Mouse (Mus musculus) stomach, embryonic 16.5 days (tissue): ENCODE data around the gene Zfhx3. TPM values are rescaled to one million over a fixed set of nuclear protein-coding genes. Genes with fewer than 3 reads are reported as not detected.

ENCODE experiments used
- ATAC-seq: fragments of 200-750 bp; cut with Nextera tagmentation; 2 replicates; pipeline ENCODE4 v1.8.0; 2017; ENCODE audit warnings: moderate number of reproducible peaks, moderate TSS enrichment; ENCODE audit not compliant: insufficient read depth, low FRiP score
- H3K27ac ChIP-seq: fragments of 300-500 bp; sonication (generic); 2 replicates; pipeline ENCODE4 v1.5.1; 2014; ENCODE audit warnings: low read length
- H3K27me3 ChIP-seq: fragments of 300-500 bp; sonication (generic); 2 replicates; pipeline ENCODE4 v1.6.1; 2014; ENCODE audit warnings: low read length, control low read depth, mixed read lengths; ENCODE audit not compliant: control insufficient read depth, insufficient read depth
- H3K36me3 ChIP-seq: fragments of 300-500 bp; sonication (generic); 2 replicates; pipeline ENCODE4 v1.6.1; 2014; ENCODE audit warnings: low read length; ENCODE audit not compliant: control insufficient read depth, insufficient read depth
- H3K4me1 ChIP-seq: fragments of 300-500 bp; sonication (generic); 2 replicates; pipeline ENCODE4 v1.6.1; 2014; ENCODE audit warnings: low read length, control low read depth, mixed read lengths; ENCODE audit not compliant: control insufficient read depth, insufficient read depth
- H3K4me2 ChIP-seq: fragments of 300-500 bp; sonication (generic); 2 replicates; pipeline ENCODE4 v1.6.1; 2014; ENCODE audit warnings: low read depth, low read length, mixed read lengths
- H3K4me3 ChIP-seq: fragments of 300-500 bp; sonication (generic); replicated peaks from 2 replicates; pipeline ENCODE4 v1.5.1; 2014; ENCODE audit warnings: mild to moderate bottlenecking, low read length
- H3K9ac ChIP-seq: fragments of 300-500 bp; sonication (generic); 2 replicates; pipeline ENCODE4 v1.6.1; 2014; ENCODE audit warnings: low read length
- H3K9me3 ChIP-seq: fragments of 300-500 bp; sonication (generic); replicated peaks from 2 replicates; pipeline ENCODE4 v1.6.1; 2016; ENCODE audit warnings: low read length, control low read depth; ENCODE audit not compliant: control insufficient read depth
- WGBS: fragments of 180-500 bp; shearing (Covaris S2); extraction: QIAGEN DNeasy Blood & Tissue Kit; methylation state at CpG from one replicate; pipeline ENCODE4 v1.1.7; 2014; 5-methylcytosine and 5-hydroxymethylcytosine counted together
- polyA plus RNA-seq: library from polyadenylated mRNA; unstranded; fragments of >200 nt; fragmentation: Nextera tagmentation; extraction: Ambion mirVana; gene quantifications from 2 replicates; pipeline ENCODE4 v1.2.1, GENCODE M21; 2015

The Zfhx3 gene
- polyA plus RNA-seq, 1 experiment from 2014 or later: 10.9 TPM

DNA sequence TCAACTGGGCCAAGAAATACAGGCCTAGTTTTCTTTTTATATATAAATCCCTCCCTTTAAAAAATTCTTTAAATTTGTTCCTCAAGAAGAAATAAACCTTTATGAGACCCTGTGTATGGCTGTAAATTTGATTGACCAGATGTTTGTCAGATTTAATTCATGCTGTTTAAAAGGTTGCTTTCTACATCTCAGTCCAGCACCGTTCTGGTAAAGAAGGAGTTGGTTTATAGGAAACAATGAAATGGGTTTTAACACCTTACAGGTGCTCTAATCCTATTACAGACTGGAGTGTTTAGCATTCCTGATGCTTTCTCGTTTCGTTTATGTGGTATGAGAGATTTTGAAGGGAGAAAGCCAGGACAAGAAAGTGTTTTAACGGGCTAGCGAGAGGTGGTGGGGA, 147.2 kb downstream of the Zfhx3 start:
- H3K4me3 ChIP-seq: no peak overlapping the region
- no peaks in the 10 kb centered on the region for H3K9me3 ChIP-seq
- H3K27me3 ChIP-seq: no peaks in the 10 kb centered on the region
- H3K4me2 ChIP-seq: no peak overlapping the region
- no peaks in the 10 kb centered on the region for H3K36me3 ChIP-seq
- no peak overlapping the region for H3K9ac ChIP-seq
- ATAC-seq: no peak
- H3K27ac ChIP-seq: no peak overlapping the region
- WGBS: 71% methylated on average over 5 of the region's 5 CpGs
- H3K4me1 ChIP-seq: no peaks in the 10 kb centered on the region

DNA sequence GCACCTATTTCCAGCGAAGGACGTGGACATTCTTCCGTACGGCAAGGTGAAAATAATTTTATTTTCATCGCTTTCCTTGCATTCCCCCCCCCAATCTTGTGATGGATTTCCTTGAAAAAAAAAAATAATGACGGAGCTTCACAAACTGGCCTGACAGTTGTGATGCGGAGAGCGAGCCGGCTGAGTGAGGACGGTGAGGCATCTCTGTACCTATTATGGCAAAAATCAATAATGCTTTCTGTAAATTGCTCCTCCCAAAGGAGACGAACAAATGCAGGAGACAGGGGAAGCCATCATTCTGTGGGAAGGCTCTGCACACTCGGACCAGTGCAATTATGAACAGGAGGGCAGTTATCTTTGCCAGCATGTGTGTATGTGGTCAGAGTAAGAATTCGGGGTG, 156.2 kb downstream of the Zfhx3 start:
- Histone ChIP-seq H3K4me2 (no peak overlapping the region), H3K36me3 (no peaks in the 10 kb centered on the region), H3K9ac (no peak overlapping the region), H3K4me1 (0 out of 2 replicates have a peak, but pooled peaks cover 2% of the 10 kb centered on the region), H3K27ac (no peak overlapping the region), H3K4me3 (no peak overlapping the region), H3K27me3 (no peaks in the 10 kb centered on the region), H3K9me3 (no peaks in the 10 kb centered on the region)
- 82% methylated on average over 13 of the region's 13 CpGs for WGBS
- ATAC-seq: no peak

DNA sequence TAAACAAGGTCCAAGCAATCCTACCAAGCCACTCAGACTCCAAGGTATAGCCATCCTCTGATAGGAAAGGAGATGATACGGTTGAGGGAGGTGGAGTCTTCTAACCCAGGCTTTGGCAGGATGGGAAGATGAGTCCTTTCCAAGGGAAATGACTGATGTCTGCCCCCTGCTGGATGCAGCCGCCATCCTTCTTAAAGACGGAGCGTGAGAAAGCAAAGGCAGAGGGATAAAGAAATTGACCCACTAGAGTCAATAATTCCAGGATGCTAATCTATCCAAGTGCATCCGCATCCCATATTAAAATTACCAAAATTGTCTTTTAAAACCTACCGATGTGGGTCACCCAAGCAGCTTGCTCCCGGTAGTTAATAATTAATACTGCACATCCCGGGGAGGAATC, 158.7 kb downstream of the Zfhx3 start:
- Histone ChIP-seq H3K4me1 (0 out of 2 replicates have a peak, but pooled peaks cover 2% of the 10 kb centered on the region), H3K27me3 (no peaks in the 10 kb centered on the region), H3K9me3 (no peaks in the 10 kb centered on the region), H3K4me2 (no peak overlapping the region), H3K4me3 (no peak overlapping the region), H3K27ac (no peak overlapping the region), H3K9ac (no peak overlapping the region), H3K36me3 (no peaks in the 10 kb centered on the region)
- ATAC-seq: no peak
- WGBS: 62% methylated on average over 8 of the region's 8 CpGs

DNA sequence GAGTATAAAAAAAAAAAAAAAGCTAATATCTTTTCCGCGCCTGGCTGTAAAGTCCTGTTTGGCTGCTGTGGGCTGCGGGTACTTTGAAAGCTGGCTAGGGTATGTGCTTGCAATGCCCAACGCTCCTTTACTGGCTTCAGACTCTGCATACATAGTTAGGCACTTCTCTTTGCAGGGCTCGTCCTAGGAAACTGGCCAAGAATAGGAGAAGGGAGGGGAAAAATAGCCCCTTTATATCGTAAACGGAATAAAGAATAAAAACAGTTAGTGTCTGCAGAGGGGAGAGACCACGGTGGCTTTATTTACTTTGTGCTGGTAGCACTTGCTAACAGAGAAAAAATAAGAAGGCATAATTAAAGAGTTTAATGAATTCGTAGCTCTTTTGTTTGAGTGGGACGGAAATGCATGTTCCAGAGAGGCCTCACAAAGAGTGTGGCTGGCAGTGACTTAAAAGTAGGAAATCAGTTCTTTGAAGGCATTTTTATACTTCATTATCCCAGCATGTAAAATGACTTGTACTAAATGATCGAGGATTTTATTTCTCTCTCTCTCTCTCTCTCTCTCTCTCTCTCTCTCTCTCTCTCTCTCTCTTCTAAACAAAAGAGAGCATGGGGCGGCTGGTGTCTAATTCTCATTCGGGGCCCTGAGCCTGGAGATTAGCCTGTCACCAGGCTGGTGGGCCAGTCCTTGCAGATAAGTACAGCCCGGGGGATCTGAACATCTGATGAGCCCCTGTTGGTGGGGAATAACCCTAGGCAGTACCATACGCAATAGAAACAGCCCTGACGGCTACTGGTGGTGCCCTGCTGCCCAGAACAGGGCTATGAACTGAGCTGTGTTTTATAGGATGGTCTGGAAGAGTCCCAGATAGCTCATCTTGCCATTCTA, 159.8 kb downstream of the Zfhx3 start:
- Histone ChIP-seq H3K9me3 (no peaks in the 10 kb centered on the region), H3K27me3 (no peaks in the 10 kb centered on the region), H3K36me3 (no peaks in the 10 kb centered on the region), H3K4me3 (no peak overlapping the region), H3K4me1 (0 out of 2 replicates have a peak, but pooled peaks cover 2% of the 10 kb centered on the region), H3K27ac (no peak overlapping the region), H3K4me2 (0 out of 2 replicates have a peak overlapping the region, but pooled peaks have one; percentile 17), H3K9ac (no peak overlapping the region)
- 46% methylated on average over 16 of the region's 16 CpGs for WGBS
- no peak for ATAC-seq

DNA sequence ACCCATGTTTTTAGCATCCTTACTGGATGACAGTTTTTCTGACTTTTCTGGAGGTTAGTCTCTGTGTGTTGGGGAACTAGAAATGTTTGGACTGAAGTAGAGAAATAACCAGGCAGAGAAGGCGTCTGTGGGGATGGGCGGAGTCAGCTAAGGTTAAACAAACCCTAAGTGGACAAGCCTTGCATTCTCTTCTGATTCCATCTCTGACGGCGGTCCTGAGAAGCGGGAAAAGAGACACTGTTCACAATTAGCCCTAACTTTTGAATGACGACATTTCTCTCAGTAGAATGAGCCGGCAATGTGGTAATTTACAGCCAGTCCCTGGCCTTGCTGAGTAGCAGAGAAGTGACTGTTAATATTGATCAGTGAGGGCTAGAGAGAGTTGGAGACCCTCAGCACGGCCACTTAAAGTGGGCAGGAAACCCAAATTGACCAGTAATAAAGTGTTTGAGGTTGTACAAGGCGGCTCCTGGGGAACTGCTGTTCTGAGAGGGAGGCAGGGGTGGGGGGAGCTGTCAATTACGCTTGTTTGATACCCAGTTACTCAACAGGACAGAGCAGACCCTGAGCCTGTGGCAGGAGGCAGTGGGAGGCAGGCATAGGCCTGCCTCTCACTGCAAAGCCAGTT, 162.1 kb downstream of the Zfhx3 start:
- Histone ChIP-seq H3K4me3 (no peak overlapping the region), H3K9ac (peak overlapping the region; percentile 24; the same call in 1 of the 2 replicates), H3K36me3 (no peaks in the 10 kb centered on the region), H3K9me3 (no peaks in the 10 kb centered on the region), H3K4me1 (0 out of 2 replicates have a peak, but pooled peaks cover 2% of the 10 kb centered on the region), H3K27ac (no peak overlapping the region), H3K4me2 (no peak overlapping the region), H3K27me3 (no peaks in the 10 kb centered on the region)
- ATAC-seq: no peak
- 15% methylated on average over 10 of the region's 10 CpGs for WGBS

DNA sequence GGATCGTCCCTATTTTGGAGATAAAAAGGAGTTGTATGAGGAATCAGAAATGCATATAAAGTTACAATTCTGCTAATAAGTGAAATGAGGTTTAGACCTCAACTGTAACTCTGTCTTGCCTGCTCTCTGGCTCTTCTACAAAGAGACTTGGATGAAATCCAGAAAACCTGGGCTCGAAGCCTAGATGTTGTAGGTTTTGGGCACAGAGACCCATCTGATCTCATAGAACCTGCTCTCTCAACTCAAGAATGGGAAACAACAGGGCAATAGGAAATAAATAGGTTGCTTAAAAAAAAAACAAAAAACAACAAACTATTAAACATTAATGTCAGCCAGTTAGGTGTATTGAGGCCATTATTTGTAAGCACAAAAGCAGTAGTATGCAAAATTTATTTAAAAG, 182.6 kb downstream of the Zfhx3 start:
- 68% methylated on average over 2 of the region's 2 CpGs for WGBS
- Histone ChIP-seq H3K4me1 (no peaks in the 10 kb centered on the region), H3K9me3 (no peaks in the 10 kb centered on the region), H3K27me3 (no peaks in the 10 kb centered on the region), H3K4me3 (no peak overlapping the region), H3K9ac (no peak overlapping the region), H3K4me2 (no peak overlapping the region), H3K27ac (no peak overlapping the region), H3K36me3 (no peaks in the 10 kb centered on the region)
- ATAC-seq: no peak

DNA sequence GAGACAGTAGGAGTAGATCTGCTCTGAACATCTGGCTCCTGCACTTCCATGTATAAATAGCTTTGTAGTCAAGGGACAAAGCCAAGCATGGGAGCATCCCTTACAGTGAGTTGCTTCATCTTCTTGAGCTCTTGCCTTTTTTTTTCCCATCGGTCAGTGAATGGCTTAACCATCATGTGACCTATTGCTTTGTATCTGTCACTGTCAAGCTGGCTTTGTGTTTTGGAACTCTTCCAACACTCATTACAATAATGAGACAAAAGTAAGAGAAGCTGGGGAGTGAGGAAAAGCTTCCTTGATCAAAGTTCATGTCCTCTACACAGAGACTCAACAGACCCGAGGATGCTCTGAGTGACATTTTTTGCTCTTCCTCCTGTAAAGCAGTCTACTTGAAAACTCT, 183.0 kb downstream of the Zfhx3 start:
- Histone ChIP-seq H3K4me3 (no peak overlapping the region), H3K9ac (no peak overlapping the region), H3K4me2 (no peak overlapping the region), H3K27me3 (no peaks in the 10 kb centered on the region), H3K9me3 (no peaks in the 10 kb centered on the region), H3K36me3 (no peaks in the 10 kb centered on the region), H3K27ac (no peak overlapping the region), H3K4me1 (no peaks in the 10 kb centered on the region)
- ATAC-seq: no peak
- WGBS: 67% methylated on average over 2 of the region's 2 CpGs

DNA sequence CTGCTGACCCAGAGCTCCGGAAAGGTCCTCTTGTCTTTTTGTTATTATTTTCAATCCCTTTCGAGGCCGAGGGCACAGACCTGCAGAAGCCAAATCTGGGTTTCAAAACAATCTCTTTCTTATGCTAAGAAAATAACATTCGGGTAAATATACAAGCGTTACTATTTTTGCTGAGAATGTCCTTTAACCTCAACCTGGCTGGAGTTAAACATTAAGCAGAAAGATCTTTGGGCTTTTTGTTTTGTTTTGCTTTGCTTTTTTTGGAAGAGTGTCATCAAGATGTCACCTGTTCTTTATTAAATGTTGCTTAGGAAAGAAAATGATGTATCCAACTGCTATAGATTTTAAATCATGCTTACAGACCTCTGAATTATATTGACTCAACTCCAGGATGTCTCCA, 204.1 kb downstream of the Zfhx3 start:
- Histone ChIP-seq H3K9me3 (no peaks in the 10 kb centered on the region), H3K4me1 (no peaks in the 10 kb centered on the region), H3K4me3 (no peak overlapping the region), H3K4me2 (no peak overlapping the region), H3K36me3 (no peaks in the 10 kb centered on the region), H3K9ac (no peak overlapping the region), H3K27me3 (no peaks in the 10 kb centered on the region), H3K27ac (no peak overlapping the region)
- WGBS: 64% methylated on average over 5 of the region's 5 CpGs
- no peak for ATAC-seq

DNA sequence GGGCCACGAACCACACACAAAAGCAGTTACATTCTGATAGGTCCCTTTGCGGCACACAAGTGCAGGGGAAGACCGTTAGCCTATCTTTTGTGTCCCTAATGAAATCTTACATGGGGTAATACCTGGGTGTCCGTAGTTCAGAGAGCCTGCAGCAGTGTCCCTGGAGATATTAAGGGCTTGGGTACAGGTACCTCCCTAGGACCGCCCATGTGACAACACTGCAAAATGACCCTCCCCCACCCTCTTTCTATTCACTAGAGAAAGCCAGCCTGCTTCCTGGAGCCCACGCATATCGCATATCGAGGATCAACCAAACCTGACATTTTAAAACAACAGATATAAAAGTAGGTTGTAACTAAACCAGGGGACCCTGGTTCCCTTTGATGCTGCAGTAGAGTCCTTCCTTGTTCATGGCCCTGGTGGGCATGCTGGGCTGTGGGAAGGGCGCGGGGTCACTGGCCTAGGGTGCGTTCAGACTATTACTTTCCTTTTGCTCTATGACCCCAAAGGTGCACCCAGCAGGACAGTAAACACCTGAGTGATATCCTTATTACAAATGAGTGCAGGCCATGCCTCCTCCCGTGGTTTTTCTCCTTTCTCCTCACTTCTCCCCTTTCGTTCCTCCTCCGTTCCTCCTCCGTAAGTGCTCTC, 206.3 kb downstream of the Zfhx3 start:
- Histone ChIP-seq H3K4me1 (no peaks in the 10 kb centered on the region), H3K27me3 (no peaks in the 10 kb centered on the region), H3K4me3 (no peak overlapping the region), H3K4me2 (no peak overlapping the region), H3K9me3 (no peaks in the 10 kb centered on the region), H3K36me3 (no peaks in the 10 kb centered on the region), H3K27ac (no peak overlapping the region), H3K9ac (no peak overlapping the region)
- 75% methylated on average over 15 of the region's 15 CpGs for WGBS
- no peak for ATAC-seq
